Mouse (Mus musculus) MN1 (cell line): ENCODE results near the gene Cda.

Experiments used
- DNase-seq: peaks from one replicate; pipeline ENCODE4 v3.0.0-alpha.2; 2016; ENCODE audit warnings: low spot score

Cda gene

DNA sequence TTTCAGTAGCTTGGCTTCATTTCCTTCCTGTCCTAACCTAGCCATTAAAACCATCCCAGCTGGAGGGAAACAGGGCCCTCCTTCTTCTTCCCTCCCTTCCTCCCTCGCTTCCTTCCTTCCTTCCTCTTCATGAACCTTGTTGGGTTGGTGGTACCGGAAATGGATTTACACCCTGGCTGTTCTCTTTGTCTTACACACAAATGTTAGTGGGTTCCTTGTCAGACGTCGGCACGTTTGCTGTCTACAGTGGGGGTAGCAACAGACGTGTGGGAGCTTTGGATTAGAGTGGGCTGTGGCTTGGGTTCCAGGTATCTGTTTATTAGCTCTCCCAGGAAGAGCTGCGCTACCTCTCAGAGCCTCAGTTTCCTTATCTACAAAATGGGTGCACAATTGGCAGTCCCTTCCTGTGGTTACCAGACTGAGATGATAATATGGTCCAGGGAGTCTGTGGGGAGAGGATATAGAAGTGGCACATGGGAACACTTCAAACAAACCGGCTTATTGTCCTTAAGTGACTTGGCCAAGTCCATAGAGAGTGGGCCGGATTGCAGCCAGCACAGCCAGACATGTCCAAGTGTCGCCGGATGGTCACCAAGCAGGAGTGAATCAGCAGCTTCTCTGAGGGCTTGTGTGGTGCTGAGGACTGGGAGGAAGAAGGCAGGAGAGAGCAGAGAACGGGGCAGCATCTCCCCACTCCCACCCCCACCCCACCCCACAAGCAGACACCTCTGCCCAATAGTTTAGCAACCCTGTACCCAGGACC is 887 bp upstream of the Cda start:
- DNase-seq = no peak

GRCm38 (mm10) chr4:138366561-138366960 is 1.2 kb downstream of the Cda start:
- no peak for DNase-seq

DNA sequence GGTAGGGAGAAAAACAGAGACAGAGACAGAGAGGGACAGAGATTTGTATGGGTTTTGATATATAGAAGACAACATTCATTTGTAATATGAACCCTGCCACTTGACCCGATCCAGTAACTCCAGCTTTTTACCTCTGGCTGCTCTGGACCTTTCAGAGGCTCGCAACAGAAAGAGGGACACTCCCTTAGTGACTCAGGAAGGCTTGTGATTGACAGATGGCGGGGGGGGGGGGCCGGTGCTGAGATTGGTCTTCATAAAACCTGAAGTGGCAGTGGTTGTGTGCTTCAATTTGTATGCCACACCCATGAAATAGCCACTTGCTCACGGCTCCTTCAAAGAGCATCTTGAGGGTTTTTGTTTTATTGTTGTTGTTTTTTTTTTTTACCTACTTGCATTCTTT is 4.3 kb downstream of the Cda start:
- no peak for DNase-seq

GRCm38 (mm10) chr4:138362883-138363282 is 4.9 kb downstream of the Cda start:
- no peak for DNase-seq

DNA sequence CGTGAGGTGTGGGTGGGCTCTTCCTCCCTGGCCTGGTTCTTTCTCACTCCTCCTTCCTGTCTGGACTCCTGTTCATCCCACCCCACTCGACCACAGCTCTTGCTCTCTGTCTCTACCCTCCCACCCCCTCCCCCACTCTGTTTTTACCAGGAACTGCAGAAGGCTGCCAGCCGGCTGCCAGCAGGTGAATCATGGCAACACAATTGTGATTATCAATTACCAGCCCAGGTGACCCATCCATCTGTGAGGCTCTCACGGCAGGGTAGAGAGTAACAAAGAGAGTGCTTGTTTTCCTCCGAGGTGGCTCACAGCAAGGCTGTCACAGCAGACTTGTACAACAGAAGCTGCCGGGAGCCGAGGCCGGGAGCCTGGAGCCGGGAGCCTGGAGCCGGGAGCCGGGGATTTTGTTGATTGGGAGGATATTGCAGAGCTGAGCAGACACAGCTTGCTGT is 6.4 kb downstream of the Cda start:
- peak; percentile 44 for DNase-seq

DNA sequence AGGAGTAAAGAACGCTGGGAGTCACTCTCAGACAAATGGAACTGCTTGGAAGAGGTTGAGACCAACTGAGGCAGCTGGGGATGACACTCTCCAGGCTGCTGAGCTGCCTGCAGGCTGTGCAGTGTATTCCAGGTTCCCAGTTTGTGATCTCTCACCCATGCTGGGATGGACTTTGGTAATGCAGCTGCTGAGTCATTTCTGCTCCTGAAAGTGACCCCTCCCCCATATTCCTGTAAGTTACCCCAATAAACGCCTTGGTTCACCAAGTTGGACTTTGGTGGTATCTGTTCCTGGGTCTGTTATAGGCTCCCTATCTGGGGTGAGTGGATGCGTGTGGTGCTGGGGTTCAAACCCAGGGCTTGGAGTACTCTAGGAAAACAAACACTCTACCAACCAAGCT is 9.6 kb downstream of the Cda start:
- DNase-seq = no peak

DNA sequence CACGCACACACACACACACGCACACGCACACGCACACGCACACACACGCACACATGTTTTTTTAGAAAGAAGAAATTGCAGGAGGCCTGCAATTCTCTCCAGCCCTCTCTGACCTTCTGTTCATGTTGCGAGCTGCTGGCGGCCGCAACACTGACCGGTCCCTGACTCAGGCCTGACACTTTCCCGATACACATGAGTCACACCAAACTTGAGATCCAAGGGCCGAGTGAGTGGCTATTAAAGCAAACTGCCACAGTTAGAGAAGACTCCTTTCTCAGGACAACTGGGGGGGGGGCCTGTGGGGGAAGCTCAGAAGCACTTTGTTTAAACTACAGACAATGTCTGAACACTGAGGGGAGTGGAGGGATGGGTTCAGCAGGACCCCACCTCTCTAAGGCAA is 11.2 kb downstream of the Cda start:
- DNase-seq = no peak

DNA sequence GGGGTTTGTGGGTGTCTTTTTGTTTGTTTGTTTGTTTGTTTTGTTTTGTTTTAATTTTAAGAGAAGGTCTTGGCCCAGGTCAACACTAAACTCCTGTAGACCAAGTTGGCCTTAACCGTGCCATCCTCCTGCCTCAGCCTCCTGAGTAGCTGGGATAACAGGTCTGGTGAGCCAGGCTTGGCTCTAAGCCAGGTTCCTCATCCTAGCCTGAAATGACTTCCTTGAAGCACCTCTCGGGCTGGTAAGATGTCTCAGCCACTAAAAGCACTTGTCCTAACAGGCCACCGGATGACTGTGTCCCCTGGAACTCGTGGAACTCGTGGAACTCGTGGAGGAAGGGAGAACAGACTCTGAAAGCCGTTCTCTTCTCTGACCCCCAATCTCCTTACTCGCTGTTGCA is 11.7 kb downstream of the Cda start:
- no peak for DNase-seq

DNA sequence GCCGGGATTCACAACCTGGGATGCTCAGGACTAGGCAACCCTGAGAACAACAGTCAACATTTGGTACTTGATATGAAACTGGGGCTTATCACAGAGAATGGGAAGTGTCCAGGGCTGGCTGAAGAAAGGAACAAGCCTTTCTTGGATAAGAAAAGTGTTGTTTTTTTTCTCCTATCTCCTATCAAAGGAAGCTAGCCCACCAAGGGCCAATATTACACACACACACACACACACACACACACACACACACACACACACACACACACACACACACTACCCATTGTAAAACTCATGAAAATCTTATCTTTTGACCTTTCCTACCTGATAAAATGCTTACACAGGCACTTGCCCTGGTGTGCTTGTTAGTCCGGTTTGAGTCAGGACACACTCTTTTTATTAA is 12.3 kb downstream of the Cda start:
- DNase-seq = no peak

- no peak for DNase-seq
Measured at GRCm38 (mm10) chr4:138353438-138354171, 14.2 kb downstream of the Cda start.

- DNase-seq = no peak
Measured at GRCm38 (mm10) chr4:138352692-138353091, 15.1 kb downstream of the Cda start.

GRCm38 (mm10) chr4:138351821-138352220 is 16.0 kb downstream of the Cda start:
- DNase-seq = no peak

DNA sequence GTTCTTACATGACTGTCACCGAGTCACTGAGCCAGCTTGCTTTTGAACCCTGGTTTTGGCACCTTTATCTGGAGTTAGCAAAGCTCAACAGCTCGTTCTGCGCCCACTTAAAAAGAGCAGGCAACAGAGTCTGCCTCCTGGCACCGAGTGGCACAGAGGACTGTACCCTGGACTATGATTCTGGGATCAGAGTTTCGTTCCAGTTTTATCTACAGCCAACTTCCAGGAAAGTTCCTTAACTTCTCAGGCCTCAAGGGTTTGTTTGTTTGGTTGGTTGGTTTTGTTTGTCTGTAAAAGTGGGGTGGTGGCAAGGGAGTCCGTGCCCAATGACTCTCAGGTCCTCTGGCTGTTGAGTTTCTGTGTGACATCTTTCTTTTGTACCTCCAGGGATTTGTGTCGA is 19.1 kb downstream of the Cda start:
- no peak for DNase-seq

DNA sequence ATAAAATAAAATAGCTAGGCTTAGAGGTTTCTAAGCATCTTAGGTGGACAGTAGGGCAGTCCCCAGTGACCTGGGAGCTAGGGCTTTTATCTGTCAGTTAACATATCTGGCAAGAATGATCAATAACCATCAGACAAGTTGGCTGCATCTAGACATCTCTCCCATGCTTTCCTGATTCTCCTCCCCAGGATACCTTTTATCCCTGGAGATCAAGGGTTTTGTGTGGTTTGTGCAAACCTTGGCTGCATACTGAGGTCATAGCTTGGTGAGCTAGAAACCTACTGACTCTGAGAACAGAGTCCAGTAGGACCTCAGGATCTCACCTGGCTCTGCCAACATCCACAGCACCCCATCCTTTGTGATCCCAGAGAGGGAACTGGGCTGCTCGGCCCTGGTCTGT is 20.5 kb downstream of the Cda start:
- DNase-seq = no peak

DNA sequence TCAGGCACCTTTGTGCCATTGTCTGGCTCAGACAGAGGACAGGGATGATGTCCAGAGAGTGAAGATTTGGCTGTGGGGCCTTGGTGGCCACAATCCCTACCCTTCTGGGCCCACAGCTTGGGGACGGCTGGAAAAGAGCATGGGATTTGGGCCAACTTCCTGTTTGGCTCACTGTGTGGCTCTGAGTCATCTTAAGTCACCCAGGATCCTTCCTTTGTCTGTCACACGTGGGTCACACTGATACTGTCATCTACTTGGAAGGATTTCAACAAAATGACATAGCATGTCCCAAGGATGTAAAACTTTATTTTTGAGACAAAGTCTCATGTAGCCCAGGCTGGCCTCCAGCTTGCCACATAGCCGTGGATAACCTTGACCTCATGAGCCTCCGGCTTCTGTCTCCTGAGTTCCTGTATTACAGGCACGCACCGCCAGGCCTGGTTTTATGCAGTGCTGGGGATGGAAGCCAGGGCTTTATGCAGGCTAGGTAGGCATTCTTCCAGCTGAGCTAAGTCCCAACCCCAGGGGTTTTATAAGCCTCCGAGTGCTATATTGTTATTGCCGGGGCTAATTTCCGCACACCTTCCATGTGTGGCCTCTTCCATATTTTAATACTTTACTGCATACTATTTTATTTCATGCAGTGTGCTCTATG is 22.8 kb downstream of the Cda start:
- DNase-seq = peak; percentile 64

GRCm38 (mm10) chr4:138343341-138343837 is 24.4 kb downstream of the Cda start:
- peak; percentile 43 for DNase-seq

DNA sequence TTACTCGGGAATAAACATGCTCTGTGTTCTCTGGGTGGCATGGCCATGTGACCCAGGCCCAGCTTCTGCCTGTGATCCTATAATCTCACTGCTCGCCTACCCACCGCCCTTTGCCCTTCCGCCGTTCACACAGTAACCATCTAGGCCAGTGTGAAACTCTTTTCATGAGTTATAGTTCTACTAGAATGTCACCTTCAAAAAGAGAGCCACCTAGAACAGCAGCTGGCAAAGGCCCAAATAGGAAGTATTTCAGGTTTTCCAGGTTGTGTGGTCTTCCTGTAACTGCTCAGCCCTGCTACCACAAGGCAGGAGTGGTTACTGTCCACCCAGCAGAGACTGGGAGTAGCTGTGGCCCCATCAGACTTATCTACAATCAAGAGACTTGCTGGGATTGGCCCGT is 25.0 kb downstream of the Cda start:
- no peak for DNase-seq

GRCm38 (mm10) chr4:138342048-138342447 is 25.7 kb downstream of the Cda start:
- DNase-seq = no peak

GRCm38 (mm10) chr4:138341393-138341792 is 26.4 kb downstream of the Cda start:
- DNase-seq = no peak

GRCm38 (mm10) chr4:138339963-138340362 is 27.8 kb downstream of the Cda start:
- peak; percentile 47 for DNase-seq

DNA sequence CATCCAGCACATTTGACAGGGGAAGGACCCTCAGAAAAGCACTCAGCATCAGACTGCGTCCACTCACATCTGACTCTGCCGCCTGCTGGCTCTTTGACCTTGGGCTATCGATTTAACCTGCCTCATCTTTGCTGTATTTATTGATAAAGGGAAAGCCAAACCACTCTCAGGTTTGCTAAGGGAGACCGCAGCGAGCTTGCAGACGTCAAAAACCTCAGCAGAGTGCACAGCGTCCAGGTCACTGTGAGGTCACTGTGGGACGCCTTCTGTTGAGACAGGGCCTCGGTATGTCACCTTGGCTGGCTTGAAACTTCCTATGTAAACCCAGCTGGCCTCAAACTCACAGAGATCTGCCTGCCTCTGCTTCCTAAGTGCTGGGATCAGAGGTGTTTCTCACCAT is 30.5 kb downstream of the Cda start:
- DNase-seq = no peak

DNA sequence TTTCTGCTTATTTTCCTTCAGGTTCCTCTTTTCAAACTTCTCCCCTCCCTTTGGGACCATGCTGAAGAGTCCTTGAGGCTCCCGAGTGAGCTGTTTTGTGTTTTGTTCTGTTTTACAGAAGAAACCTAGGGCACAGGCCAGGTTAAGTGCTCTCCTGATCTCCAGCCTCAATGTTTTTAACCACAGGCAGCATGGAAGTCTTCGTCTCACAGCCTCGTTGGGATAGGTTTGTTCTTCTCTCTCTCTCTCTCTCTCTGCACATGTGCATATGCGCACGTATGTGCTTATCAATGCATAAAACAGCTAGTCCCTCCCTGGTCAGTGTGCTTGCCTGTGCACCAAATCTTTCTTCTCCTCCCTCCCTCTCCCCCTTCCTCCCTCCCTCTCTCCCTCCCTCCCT is 30.9 kb downstream of the Cda start:
- DNase-seq = no peak

DNA sequence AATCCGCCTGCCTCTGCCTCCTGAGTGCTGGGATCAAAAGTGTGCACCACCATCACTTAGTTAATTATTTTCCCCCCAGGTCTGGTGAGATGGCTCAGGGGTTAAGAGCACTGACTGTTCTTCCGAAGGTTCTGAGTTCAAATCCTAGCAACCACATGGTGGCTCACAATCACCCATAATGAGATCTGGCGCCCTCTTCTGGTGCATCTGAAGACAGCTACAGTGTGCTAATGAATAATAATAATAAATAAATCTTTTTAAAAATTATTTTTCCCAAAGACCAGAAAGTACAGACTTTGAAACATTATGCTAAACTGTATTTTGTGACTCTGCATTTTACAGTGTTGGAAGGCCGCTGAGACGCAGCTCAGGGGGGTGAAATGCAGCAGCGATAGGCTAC is 32.1 kb downstream of the Cda start:
- no peak for DNase-seq
